Mouse (Mus musculus): ENCODE measurements around the gene 4933415A04Rik. TPM values are rescaled to one million over a fixed set of nuclear protein-coding genes. Genes with fewer than 3 reads are reported as not detected.

4933415A04Rik gene
- polyA plus RNA-seq, 1 experiment from 2014 or later, result 4.7 TPM

DNA sequence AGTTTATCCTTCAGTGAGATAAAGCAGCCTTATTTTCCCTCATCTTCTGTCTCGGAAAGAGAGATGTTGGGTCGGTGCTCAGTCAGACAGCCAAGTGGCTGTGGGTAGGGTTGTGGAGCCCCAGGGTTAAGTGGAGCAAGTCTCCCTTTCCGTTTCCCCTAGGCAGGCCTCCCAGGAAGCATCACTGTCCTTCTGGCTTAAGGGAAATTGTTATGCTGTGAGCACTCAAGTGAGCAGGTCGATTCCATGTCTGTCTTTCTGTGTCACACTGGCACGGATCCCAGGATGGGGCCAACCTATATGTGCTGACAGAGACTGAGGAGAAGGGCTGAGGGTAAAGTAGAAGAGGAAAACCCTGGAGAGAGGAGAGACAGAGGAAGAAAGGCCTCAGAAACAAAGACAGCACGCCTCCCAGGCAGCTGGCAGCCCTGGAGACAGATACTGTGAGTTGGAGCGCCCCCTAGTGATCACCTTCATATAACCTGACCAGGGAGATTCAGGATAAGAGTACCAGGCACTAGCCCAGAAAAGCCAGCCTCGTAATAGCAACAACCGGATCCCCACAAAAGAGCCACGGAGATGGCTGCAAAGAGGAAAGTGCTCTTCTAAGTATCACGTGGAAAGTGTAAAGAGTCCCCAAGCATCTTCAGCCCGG lies 26.1 kb downstream of the 4933415A04Rik start:
- H3K27ac ChIP-seq, result no peak overlapping the region
- peak; percentile 81 for ATAC-seq (ENCODE audit: low FRiP score, low read depth)

DNA sequence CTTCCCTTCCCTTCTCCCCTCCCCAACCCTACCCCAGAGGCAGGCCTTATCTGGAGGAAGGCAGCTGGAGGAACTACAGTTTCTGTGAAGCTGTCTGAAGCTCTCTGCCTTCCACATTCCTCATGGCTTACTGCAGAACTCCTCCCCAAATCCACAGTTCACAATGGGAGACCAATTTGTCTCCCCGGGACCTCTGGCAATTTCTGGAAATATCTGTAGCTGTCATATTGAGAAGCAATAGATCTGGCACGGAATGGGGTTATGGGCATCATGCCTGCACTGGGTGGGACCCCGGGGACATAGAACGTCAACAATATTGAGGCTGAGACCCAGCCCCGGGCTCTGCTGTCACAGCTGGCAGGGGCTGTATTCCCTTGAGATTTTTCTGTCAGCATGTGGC lies 31.1 kb downstream of the 4933415A04Rik start:
- no peaks in the 10 kb centered on the region for H3K27me3 ChIP-seq
- H3K4me1 ChIP-seq, result no peaks in the 10 kb centered on the region; the same call in none of the 2 replicates
- no peaks in the 10 kb centered on the region for H3K36me3 ChIP-seq
- no peak for ATAC-seq (ENCODE audit: low FRiP score, low read depth)
- no peaks in the 10 kb centered on the region for H3K9me3 ChIP-seq
- no peak overlapping the region for H3K4me2 ChIP-seq (replicated peaks)
- H3K9ac ChIP-seq, result no peak overlapping the region
- H3K4me3 ChIP-seq, result no peak overlapping the region
- WGBS, result 67% methylated on average over 5 of the region's 5 CpGs
- H3K27ac ChIP-seq, result no peak overlapping the region

More for the DNA sequence above, 26.1 kb downstream of the 4933415A04Rik start:
- Histone ChIP-seq H3K4me3 (no peak overlapping the region), H3K4me2 (replicated peaks) (no peak overlapping the region), H3K4me1 (no peaks in the 10 kb centered on the region; the same call in 1 of the 2 replicates), H3K27me3 (no peaks in the 10 kb centered on the region), H3K9ac (0 out of 2 replicates have a peak overlapping the region, but pooled peaks have one; percentile 46), H3K36me3 (no peaks in the 10 kb centered on the region), H3K9me3 (no peaks in the 10 kb centered on the region)
- 26% methylated on average over 12 of the region's 12 CpGs for WGBS

DNA sequence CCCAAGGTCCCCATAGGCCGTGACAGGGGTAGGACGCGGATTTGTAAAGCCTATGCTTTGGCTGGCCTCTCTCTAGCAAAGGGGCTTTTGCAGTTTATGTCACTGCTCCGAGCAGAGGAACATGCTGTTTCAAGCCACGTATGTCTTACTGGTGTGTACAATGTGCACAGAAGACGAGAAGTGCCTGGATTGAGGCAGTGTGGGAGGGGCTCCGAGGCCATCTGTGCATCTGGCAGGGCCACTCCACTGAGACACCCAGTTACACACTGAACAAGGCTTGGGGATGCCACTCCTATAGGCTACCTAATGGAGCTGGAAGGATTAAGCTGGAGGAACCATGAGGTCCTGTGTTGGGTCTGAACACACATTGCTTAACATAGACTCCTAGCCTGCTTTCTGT lies 31.6 kb downstream of the 4933415A04Rik start:
- Histone ChIP-seq H3K4me1 (no peaks in the 10 kb centered on the region; the same call in 1 of the 2 replicates), H3K4me2 (replicated peaks) (no peak overlapping the region), H3K27me3 (no peaks in the 10 kb centered on the region), H3K36me3 (no peaks in the 10 kb centered on the region), H3K9me3 (no peaks in the 10 kb centered on the region), H3K27ac (no peak overlapping the region), H3K4me3 (no peak overlapping the region), H3K9ac (no peak overlapping the region)
- 63% methylated on average over 7 of the region's 7 CpGs for WGBS
- ATAC-seq (ENCODE audit: low FRiP score, low read depth), result no peak

DNA sequence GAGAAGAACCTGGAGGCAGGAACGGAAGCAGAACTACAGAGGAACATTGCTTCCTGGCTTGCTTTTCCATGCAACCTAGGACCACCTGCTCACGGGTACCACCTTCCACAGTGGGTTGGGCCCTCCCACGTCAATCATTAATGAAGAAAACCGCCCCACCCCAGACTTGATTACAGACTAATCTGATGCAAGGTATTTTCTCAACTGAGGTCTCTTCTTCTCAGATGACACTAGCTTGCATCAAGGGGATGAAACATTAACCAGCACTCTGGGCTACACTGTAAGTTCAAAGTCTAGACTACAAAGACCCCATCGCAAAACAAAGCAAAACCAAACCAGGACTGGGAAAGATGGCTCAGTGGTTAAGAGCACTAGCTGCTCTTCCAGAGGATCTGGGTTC lies 34.9 kb downstream of the 4933415A04Rik start:
- WGBS, result 91% methylated on average over 5 of the region's 5 CpGs
- no peak overlapping the region for H3K9ac ChIP-seq
- ATAC-seq (ENCODE audit: low FRiP score, low read depth), result no peak

DNA sequence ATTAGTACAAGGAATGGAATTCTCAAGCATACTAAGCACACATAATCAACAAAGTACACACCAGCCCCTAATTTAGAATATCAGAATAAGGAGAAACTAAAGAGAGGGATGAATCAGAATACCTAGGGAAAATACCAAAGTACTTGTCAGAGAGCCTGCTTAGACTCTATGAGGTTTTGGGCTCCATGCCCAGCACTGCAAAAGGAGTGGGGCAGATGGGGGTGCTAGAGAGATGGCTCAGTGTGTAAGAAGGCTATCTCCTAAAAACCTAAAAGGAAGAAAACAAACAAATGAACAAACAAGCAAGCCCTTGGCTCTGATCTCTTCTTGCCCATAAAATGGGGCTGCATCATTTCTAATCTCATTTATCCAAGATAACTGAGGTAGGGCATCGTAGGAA lies 37.5 kb downstream of the 4933415A04Rik start:
- WGBS, result 97% methylated on average over 1 of the region's 1 CpGs
- H3K4me3 ChIP-seq, result no peak overlapping the region
- no peak overlapping the region for H3K27ac ChIP-seq
- H3K9me3 ChIP-seq, result no peaks in the 10 kb centered on the region
- no peak for ATAC-seq (ENCODE audit: low FRiP score, low read depth)
- H3K36me3 ChIP-seq, result no peaks in the 10 kb centered on the region
- H3K4me1 ChIP-seq, result peaks cover 17% of the 10 kb centered on the region
- H3K4me2 ChIP-seq (replicated peaks), result no peak overlapping the region
- H3K9ac ChIP-seq, result no peak overlapping the region
- H3K27me3 ChIP-seq, result no peaks in the 10 kb centered on the region

More for the DNA sequence above, 34.9 kb downstream of the 4933415A04Rik start:
- Histone ChIP-seq H3K27ac (no peak overlapping the region), H3K36me3 (no peaks in the 10 kb centered on the region), H3K4me2 (replicated peaks) (no peak overlapping the region), H3K4me3 (no peak overlapping the region), H3K9me3 (no peaks in the 10 kb centered on the region), H3K4me1 (peaks cover 10% of the 10 kb centered on the region), H3K27me3 (no peaks in the 10 kb centered on the region)

DNA sequence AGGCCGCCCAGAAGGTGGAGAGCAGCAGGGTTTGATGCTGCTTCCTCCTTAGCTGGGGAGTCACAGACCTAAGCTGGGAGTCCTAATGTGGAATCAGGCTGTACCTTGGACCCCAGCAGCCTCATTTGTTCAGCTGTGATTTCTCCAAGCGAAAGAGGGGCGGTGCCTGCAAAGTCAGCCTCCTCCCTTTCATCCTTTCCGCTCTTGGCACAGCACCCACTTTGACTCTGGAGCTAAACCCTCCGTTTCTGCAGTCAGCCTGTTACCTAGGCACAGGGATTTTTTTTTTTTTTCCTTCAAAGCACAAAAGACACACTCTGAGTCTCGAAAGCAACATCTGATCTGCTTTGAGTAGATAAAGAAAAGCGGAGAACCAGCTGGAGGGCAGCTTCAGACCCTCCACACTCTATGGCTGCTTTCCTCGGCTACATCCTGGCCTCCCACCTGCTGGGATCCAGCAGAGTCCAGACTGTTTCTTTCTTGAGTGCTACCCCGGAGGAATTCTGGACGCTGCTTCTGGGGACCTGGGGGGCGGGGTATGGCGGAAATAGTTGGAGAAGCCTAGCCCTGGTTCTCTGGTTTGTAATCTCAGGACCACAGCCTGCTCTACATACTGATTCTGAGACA lies 39.6 kb downstream of the 4933415A04Rik start:
- H3K4me3 ChIP-seq, result peak overlapping the region; percentile 29
- no peaks in the 10 kb centered on the region for H3K27me3 ChIP-seq
- 8% methylated on average over 12 of the region's 12 CpGs for WGBS
- H3K9ac ChIP-seq, result peak overlapping the region; percentile 48; the same call in 1 of the 2 replicates
- peaks cover 17% of the 10 kb centered on the region for H3K4me1 ChIP-seq
- H3K4me2 ChIP-seq (replicated peaks), result peak overlapping the region; percentile 61
- ATAC-seq (ENCODE audit: low FRiP score, low read depth), result peak; percentile 75; the same call in 1 of the 2 replicates
- H3K27ac ChIP-seq, result peak overlapping the region; percentile 10; the same call in 1 of the 2 replicates
- H3K36me3 ChIP-seq, result no peaks in the 10 kb centered on the region
- no peaks in the 10 kb centered on the region for H3K9me3 ChIP-seq

DNA sequence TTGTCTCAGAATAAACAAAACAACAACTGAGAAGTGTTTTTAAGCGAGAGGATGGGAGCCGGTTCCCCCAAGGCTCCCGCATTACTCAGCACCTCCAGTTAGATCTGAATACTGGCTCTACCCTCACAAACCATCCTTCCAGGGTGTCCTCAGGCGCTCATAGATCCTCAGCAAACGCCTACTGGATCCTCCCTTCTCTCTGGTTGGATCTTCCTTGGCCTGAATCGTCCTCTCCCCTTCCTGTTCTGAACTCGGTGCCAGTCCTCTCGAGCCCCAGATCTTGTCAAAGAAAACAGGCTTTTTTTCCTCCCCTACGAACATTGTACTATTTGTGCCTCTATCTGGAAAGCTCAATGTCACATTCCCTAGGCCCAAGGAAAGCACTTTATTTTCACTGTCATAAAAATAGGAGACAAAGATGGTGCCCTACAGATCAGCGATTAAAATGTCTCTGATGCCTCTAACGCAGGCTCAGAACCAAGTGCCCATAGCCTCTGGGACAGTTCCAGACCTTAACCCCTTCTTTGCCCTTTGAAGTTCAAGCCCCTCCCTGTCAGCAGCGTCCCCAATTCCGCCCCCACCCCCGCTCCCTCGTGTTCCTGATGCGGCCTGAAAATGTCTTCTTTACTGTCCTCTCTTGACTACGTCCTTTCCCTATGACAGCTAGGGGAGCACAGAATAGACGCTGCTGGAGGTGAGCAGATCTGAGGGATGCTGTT lies 40.2 kb downstream of the 4933415A04Rik start:
- Histone ChIP-seq H3K9me3 (no peaks in the 10 kb centered on the region), H3K27me3 (no peaks in the 10 kb centered on the region), H3K4me2 (replicated peaks) (peak overlapping the region; percentile 61), H3K36me3 (no peaks in the 10 kb centered on the region), H3K27ac (0 out of 2 replicates have a peak overlapping the region, but pooled peaks have one; percentile 10), H3K4me3 (peak overlapping the region; percentile 29), H3K4me1 (peaks cover 17% of the 10 kb centered on the region), H3K9ac (peak overlapping the region; percentile 48; the same call in 1 of the 2 replicates)
- no peak for ATAC-seq (ENCODE audit: low FRiP score, low read depth)
- 35% methylated on average over 18 of the region's 18 CpGs for WGBS

DNA sequence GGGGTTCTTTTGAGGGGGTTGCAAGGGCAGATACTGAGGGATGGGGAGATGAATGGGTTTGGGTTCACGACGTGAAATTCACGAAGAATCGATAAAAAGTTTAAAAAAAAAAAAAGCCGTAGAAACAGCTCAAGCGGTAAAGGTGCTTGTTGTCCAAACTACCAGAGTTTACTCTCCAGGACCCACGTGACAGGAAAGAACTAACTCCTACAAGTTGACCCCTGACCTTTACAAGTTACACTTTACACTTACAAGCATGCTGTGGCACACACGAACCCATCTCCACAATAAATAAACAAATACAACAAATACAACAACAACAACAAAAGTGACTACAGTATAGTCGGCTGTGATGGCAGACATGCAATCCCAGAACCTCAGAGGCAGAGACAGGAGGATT lies 44.8 kb downstream of the 4933415A04Rik start:
- Histone ChIP-seq H3K36me3 (no peaks in the 10 kb centered on the region), H3K27me3 (no peaks in the 10 kb centered on the region), H3K4me2 (replicated peaks) (no peak overlapping the region), H3K4me1 (peaks cover 19% of the 10 kb centered on the region), H3K9ac (no peak overlapping the region), H3K9me3 (no peaks in the 10 kb centered on the region), H3K4me3 (no peak overlapping the region), H3K27ac (no peak overlapping the region)
- 81% methylated on average over 9 of the region's 9 CpGs for WGBS
- no peak for ATAC-seq (ENCODE audit: low FRiP score, low read depth)

DNA sequence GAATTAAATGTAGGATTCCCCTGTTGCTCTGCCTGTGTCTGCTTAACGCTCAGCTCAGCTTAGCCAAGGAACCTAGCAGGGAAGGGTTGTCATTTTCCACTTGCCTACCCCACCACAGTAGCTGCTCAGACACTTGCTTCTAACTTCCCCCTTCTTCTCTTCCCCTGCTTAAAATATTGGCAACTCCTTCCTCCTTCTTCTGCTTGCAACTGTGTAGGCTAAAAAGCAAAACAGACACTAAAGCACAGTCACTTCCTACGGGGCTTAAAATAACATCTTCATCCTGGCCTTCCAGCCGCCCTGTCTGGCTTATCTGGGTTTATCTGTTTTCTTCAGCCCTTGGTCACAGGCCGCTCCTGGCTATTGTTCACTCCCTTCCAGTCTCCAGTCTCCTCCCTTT lies 45.7 kb downstream of the 4933415A04Rik start:
- Histone ChIP-seq H3K9me3 (no peaks in the 10 kb centered on the region), H3K36me3 (no peaks in the 10 kb centered on the region), H3K27ac (no peak overlapping the region), H3K4me3 (no peak overlapping the region), H3K4me2 (replicated peaks) (no peak overlapping the region), H3K27me3 (no peaks in the 10 kb centered on the region), H3K9ac (no peak overlapping the region), H3K4me1 (peaks cover 11% of the 10 kb centered on the region)
- WGBS, result 49% methylated on average over 4 of the region's 4 CpGs
- no peak for ATAC-seq (ENCODE audit: low FRiP score, low read depth)

DNA sequence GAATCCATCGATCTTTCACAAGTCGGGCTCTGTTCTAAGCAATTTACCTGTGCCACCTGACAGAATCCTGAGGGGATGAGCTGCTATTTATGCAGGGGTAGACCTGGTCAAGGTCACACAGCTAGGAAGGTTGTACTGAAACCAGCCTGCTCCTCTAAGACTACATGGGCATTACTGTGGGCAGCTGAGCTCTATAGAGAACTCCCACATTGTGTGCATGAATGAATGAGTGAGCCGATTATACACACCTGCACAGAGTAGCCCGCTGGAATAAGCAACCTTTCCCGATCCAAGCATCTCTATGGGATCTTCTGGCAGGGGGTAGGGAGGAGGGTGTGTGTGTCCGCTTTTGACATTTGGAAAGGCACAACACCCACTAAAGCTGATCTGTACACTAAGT lies 46.3 kb downstream of the 4933415A04Rik start:
- no peak overlapping the region for H3K4me2 ChIP-seq (replicated peaks)
- H3K9me3 ChIP-seq, result no peaks in the 10 kb centered on the region
- H3K36me3 ChIP-seq, result no peaks in the 10 kb centered on the region
- no peak overlapping the region for H3K27ac ChIP-seq
- peaks cover 11% of the 10 kb centered on the region for H3K4me1 ChIP-seq
- no peak overlapping the region for H3K4me3 ChIP-seq
- ATAC-seq (ENCODE audit: low FRiP score, low read depth), result no peak
- 78% methylated on average over 6 of the region's 6 CpGs for WGBS
- H3K27me3 ChIP-seq, result no peaks in the 10 kb centered on the region
- no peak overlapping the region for H3K9ac ChIP-seq

DNA sequence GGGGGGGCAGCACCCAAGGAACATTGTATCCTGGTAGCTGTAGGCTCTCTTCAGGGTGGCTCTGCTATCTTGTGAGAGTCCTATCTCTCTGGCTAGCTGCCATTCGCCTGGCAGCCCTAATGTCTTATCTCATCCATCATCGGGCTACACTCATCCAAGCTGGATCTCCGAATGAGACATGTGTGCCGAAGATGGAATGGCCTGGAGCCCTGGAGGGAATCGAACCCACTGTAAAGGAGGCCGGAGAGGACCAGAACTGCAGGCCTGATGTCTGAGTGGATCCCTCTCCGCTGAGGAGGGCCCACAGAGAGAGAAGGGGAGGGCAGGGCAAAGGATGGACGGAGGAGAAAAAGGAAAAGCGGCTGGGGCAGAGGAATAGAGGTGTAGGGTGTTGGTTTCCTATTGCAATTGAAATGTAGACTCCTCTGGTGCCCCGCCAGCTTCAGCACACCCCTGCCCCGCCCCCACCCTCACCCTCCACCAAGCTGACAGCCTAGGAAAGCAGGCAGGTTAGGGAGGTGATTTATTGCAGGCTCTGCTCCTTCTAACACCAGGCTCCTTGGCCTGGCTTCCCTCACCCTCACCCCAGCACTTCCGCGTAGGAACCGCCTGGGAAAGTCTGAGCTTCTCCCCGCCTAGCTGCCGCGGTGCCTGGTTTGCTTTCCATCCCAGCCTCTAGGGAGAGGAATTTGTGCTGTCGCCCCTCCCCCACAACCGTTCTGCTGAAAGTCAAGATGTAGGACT lies 47.0 kb downstream of the 4933415A04Rik start:
- Histone ChIP-seq H3K36me3 (no peaks in the 10 kb centered on the region), H3K4me2 (replicated peaks) (peak overlapping the region; percentile 48), H3K4me1 (peaks cover 11% of the 10 kb centered on the region), H3K9me3 (no peaks in the 10 kb centered on the region), H3K27me3 (no peaks in the 10 kb centered on the region), H3K4me3 (no peak overlapping the region), H3K9ac (no peak overlapping the region), H3K27ac (peak overlapping the region; percentile 39; the same call in 1 of the 2 replicates)
- 15% methylated on average over 19 of the region's 19 CpGs for WGBS
- peak; percentile 81; the same call in 1 of the 2 replicates for ATAC-seq (ENCODE audit: low FRiP score, low read depth)

Data from limb, embryonic 13.5 days (tissue).